Mouse (Mus musculus) left cerebral cortex, adult 2 months (tissue): ENCODE measurements around the gene Taok1. TPM values are rescaled to one million over a fixed set of nuclear protein-coding genes. Genes with fewer than 3 reads are reported as not detected.

Source experiments
- DNase-seq, 2 experiments: peaks; one replicate each; pipeline ENCODE4 v3.0.0; 2021 to 2022; ENCODE audit warnings: low spot score in 2 of 2, mixed read lengths in 1 of 2; ENCODE audit errors: extremely low spot score in 1 of 2
- H3K27ac ChIP-seq: fragments of 200-600 bp; 2 replicates; pipeline ENCODE4 v1.8.1; 2022
- H3K4me3 ChIP-seq: fragments of 200-600 bp; 2 replicates; pipeline ENCODE4 v1.8.1; 2022
- CTCF ChIP-seq: fragments of 200-600 bp; IDR thresholded peaks from 2 replicates; pipeline ENCODE4 v1.8.1; 2022; ENCODE audit warnings: antibody characterized with exemption, mild to moderate bottlenecking, moderate library complexity
- intact Hi-C: fragments of 180-260 bp; cut with DNase I; formaldehyde crosslinking; loops from one replicate; pipeline ENCODE4 v1.15.1; 2025
- total RNA-seq, 2 experiments: library from RNA; stranded (reverse); gene quantifications; 2 replicates each; pipeline ENCODE4 v1.2.3; 2021

Gene Taok1
- total RNA-seq, 2 experiments from 2014 or later = 105 TPM

DNA sequence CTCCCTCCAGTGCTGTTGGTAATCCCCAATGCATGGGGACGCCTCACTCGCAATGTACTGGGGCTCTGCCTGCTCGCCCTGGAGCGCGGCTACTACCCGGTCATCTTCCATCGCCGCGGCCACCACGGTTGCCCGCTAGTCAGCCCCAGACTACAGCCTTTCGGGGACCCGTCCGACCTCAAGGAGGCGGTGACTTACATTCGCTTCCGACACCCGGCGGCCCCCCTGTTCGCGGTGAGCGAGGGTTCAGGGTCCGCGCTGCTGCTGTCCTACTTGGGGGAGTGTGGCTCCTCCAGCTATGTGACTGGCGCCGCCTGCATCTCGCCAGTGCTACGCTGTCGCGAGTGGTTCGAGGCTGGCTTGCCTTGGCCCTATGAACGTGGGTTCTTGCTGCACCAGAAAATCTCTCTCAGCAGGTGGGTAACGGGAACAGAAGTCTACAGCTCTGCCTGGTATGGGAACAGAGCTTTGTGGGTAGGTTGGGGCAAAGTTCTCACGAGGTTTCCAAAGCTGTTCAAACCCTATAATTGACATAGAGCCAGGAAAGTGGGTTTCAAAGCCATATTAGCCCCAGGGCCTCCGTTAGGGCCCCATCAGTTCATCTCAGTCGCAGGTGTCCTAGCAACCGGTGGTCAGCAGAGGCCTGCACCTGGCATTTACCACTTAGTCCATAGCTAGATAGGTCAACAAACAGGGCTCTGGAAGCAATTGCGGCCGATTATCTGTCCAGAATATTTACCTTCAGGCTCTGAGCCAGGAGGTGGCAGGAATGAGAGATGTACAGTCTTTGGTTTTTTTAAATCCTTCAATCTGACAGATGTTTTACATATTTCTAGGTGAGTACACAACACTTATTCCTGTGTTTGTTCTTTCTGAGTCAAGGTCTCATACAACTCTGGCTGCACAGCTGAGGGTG lies 91.7 kb downstream of the Taok1 start, which contains the start of gene Trp53i13:
Gene Trp53i13 (minus strand): TSS at position 344 of the 916 bp plus-strand sequence.
- no peak for TF ChIP-seq CTCF
- peak within 1 kb of the TSS; percentile 48 for H3K4me3 ChIP-seq
- H3K27ac ChIP-seq = no peak within 1 kb of the TSS
- no peak for DNase-seq
- intact Hi-C loops = no loop called here

DNA sequence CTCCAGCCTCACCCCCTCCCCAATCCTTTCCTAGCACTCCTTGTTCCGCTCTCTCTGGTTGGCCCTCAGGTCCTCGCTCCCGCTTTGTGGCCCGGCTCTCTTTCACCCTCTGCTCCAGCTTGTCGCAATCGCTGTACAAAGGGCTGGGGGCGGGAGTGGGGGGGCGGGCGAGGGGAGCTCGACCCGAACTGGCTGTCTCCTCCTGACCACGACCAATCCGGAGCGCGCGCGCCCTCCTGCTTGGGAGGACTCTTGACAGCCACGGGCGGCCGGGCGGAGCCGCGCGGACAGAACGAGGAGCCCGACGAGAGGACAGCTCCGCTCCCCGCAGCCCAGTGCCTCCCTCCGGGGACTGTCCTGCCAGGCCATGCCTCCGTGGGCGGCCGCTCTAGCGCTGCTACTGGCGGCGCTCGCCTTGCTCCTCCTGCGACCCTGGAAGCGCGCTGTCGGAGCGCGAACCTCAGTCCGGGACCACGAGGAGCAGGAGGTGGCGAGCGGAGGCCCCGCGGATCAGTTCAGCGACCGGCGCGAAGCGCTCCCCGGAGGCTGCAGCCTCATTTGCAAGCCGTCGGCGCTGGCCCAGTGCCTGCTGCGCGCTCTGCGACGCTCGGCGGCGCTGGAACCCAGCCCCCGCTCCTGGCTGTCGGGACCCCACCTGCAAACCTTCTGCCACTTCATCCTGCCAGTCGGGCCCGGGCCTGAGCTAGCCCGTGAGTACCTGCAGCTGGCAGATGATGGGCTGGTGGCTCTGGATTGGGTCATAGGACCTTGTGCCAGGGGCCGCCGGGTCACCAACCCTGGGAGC lies 92.6 kb downstream of the Taok1 start, which contains the start of gene Abhd15:
Gene Abhd15 (plus strand): TSS at position 290 of the 805 bp plus-strand sequence.
- H3K4me3 ChIP-seq = peak within 1 kb of the TSS; percentile 48
- TF ChIP-seq CTCF = no peak; the same call in 1 of the 2 replicates
- 0 out of 2 replicates have a peak within 1 kb of the TSS, but pooled peaks have one; percentile 13 for H3K27ac ChIP-seq
- DNase-seq = peak in 1 of 2 experiments; percentile 66
- intact Hi-C loops = no loop called here

DNA sequence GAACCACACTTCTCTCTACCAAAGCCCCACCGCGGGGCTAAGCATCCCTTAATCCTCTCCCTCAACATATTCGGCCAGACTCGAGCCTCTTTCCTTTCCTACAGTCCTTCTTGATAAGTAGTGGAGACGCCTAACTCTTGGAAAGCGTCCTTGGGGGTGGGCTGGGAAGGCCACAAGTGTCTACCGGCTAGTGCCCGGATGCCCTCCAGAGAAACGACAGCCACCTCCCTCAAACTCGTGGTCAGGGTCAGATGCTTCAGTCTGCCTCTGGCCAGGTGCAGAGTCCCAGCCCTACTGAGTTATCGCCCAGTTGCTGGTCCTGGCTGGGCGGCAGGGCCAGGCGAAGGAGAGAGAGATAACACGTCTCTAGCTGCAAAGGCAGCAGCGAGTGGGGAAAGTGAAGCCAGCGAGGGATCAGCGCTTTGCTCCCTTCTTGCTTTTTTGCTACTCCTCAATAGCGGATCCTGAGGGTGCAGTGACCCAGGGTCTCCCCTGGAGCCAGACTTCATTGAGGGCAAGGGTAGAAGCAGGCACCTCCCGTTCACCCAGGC lies 93.3 kb downstream of the Taok1 start:
- peak overlapping the region; percentile 48 for H3K4me3 ChIP-seq
- intact Hi-C loops = no loop called here
- H3K27ac ChIP-seq = 0 out of 2 replicates have a peak overlapping the region, but pooled peaks have one; percentile 13
- DNase-seq = no peak
- no peak for TF ChIP-seq CTCF

DNA sequence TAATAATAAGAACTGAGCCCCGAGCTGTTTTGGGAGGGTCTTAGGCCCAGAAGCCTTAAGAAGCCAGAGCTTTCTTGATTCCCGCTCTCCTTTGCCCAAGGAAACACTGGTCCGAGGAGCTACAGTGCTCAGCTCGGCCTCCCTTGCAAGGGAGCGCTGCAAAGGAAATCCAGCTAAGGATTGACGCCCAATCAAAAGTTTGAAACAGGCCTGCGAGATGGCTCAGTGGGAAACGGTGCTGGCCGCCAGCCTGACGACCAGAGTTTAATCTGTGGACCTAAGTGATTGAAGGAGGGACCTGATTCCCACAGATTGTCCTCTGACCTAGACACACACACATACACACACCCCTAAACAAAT lies 93.8 kb downstream of the Taok1 start:
- TF ChIP-seq CTCF = no peak
- no peak for DNase-seq
- intact Hi-C loops = no loop called here
- H3K27ac ChIP-seq = peak overlapping the region; percentile 40; the same call in 1 of the 2 replicates
- peak overlapping the region; percentile 47 for H3K4me3 ChIP-seq

DNA sequence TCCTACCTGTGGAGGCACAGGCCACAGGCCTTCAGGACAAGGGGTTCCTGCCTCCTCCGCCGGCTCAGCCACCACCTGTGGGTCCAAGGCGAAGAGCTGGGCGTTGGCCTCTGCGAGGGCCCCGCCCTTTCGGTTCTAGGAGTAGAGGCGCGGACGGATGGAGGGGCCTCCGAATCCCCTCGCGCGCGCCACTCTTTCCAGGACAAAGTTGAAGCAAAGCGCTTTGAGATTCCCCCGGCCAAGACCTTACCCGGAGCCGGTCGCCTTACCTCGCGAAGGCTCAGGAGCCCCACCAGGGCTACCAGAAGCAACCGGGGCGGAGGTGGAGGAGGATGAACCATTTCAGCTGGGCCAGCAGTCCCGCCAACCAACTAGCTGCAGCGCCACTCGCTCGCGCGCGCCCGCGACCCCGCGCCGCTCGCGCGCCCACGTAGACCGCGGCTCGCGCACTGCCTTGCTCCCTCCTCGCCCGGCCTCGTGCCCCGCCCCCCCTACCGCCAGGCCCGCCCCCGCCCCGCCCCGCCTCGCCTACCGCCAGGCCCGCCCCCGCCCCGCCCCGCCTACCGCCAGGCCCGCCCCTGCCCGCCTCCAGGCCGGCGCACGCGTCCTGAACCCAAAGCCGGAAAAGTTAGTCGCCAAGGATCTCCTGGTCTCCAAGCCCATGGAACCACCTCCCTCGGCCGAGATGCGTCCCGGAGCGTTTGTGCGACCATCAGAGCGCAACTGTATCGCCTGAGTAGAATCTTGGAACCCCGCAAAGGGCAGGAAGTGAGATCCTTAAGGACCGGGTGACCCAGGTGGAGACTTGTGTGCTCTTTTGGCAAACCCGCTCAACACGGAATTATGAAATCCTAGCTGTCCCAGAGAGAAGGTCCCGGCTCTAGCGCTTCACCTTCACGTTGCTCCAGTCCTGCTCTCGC lies 94.5 kb downstream of the Taok1 start:
- DNase-seq = peak in 1 of 2 experiments; percentile 79
- intact Hi-C loops = no loop called here
- peak overlapping the region; percentile 53; the same call in 1 of the 2 replicates for H3K27ac ChIP-seq
- no peak; the same call in 1 of the 2 replicates for TF ChIP-seq CTCF
- H3K4me3 ChIP-seq = peak overlapping the region; percentile 76

DNA sequence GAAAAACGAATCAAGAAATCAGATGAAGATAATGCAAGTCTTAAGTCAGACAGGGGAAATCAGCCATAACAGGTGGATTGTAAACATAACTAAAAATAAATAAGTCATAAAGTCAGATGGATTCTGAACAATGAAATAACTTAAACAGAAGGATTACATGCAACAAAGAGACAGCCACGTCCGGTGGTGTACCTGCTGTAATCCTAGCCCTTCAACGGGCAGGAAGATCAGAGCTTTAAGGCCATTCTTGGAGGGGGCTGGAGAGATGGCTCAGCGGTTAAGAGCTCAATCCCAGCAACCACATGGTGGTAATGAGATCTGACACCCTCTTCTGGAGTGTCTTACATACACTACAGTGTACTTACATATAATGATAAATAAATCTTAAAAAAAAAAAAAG lies 96.3 kb downstream of the Taok1 start:
- DNase-seq = no peak
- TF ChIP-seq CTCF = no peak
- Histone ChIP-seq H3K4me3 (no peak overlapping the region), H3K27ac (no peak overlapping the region)
- intact Hi-C loops = no loop called here

DNA sequence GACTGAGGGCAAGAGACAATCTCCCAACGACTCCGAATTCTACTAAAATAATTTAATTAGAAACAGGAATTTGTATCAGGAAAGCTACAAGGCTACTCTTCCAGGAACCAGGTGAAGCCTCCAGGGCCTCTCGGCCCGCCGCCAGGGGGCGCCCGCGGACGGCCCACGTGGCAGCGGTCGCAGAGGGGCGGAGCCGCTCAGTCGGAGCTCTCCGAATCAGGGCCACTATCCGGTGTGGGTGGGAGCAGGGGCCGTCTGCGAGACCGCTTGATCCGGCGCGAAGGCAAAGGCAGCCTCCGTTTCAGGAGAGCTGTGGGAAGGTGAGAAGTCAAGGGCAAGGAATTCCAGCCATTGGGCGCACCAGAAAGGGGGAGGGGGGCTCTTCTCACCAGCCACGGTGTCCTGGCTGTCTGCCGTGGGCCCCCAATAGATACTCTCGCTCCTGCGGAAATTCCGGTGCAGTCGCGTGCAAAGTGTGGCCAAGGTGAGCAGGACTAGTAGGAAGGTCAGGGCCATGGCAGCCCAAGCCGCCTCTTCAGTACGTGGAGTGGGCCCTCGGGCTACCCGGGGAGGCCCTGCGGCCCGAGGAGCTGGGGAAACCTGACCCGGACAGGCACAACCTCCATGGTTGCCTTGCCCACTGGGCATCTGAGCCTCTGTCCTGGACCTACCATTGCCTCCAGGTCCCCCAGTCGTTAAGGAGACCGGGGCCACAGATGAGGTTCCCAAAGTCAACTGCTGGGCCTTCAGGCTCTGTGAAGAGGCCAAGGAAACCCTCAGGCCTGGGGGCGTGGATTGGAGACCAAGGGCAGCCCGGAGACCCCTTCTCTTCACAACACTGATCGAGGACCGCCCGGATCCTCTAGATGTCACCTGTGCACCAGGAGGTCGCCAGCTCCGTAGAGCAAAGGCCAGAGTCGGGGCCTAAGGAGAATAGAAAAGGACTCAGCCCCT lies 99.3 kb downstream of the Taok1 start:
- DNase-seq = peak; percentile 84 to 85
- intact Hi-C loops = loop anchor here (5.0 to 10.0 kb wide), 2 partner anchors 119 to 286 kb away; no protein-coding TSS in a partner anchor
- Histone ChIP-seq H3K4me3 (peak overlapping the region; percentile 53), H3K27ac (peak overlapping the region; percentile 67)
- peak; percentile 100 for TF ChIP-seq CTCF

DNA sequence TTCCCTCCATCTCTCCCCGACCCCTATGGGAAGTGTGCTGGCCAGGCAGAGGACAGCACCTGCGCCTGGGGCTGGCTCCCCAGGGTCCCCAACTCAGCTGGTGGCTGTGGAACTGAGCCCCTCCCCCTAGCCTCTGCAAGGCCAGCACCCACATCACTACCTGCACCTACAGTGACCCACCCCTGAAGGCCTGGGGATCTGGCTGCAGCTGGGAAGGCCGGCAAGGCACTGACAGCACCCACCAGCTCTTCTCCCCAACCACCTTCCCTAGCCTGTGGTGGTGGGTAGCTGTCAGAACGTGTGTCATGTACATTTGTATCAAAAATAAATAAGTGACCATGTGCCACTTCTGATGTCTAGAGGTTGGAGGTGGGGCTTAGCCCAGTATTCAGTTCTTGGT lies 100.2 kb downstream of the Taok1 start:
- H3K27ac ChIP-seq = no peak overlapping the region
- no peak overlapping the region for H3K4me3 ChIP-seq
- TF ChIP-seq CTCF = no peak
- intact Hi-C loops = loop anchor here (5.0 to 10.0 kb wide), 2 partner anchors 120 to 287 kb away; no protein-coding TSS in a partner anchor
- peak in 1 of 2 experiments; percentile 12 for DNase-seq

DNA sequence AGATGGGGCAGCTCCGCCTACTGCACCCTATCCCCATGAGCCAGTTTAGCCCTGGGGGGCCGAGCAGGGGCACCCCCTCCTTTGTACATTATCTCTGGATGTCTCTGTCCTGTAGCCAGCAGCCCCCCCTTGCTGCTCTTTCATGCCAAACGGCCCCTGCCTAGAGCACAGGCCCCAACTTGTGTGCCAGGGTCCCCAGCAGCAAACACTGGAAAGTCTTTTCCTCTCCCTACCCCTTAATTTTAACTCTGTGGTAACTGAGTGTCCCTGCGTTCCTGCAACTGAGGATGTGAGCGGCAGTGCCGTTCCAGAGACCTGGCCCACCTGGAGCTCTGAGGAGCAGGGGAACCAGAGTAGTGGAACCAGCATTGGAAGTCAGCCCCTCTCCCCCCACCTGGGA lies 100.7 kb downstream of the Taok1 start:
- intact Hi-C loops = loop anchor here (5.0 to 10.0 kb wide), 2 partner anchors 120 to 288 kb away; no protein-coding TSS in a partner anchor
- Histone ChIP-seq H3K27ac (no peak overlapping the region), H3K4me3 (no peak overlapping the region)
- DNase-seq = no peak
- no peak for TF ChIP-seq CTCF
